Mouse (Mus musculus) ES-E14 (cell line): Measurements from ENCODE around the gene Rc3h1. TPM values are rescaled to one million over a fixed set of nuclear protein-coding genes. Genes with fewer than 3 reads are reported as not detected.
"Not testable (repeated sequence)": the region's sequence is repeated elsewhere in the genome, so short reads cannot be mapped to it uniquely, and the experiment has no call there.

ENCODE experiments used
- DNase-seq: peaks from one replicate; pipeline ENCODE4 v3.0.0-alpha.2; 2013; ENCODE audit warnings: low read depth, low spot score
- H3K27ac ChIP-seq: 2 replicates; pipeline ENCODE4 v1.5.1; 2012; ENCODE audit warnings: low read depth, mild to moderate bottlenecking, low read length, moderate library complexity, mixed read lengths; ENCODE audit not compliant: poor library complexity, insufficient read depth, severe bottlenecking
- H3K36me3 ChIP-seq: 2 replicates; pipeline ENCODE4 v1.6.1; 2012; ENCODE audit warnings: mild to moderate bottlenecking, low read length, moderate library complexity, mixed read lengths; ENCODE audit not compliant: control insufficient read depth, poor library complexity, insufficient read depth, severe bottlenecking
- H3K4me1 ChIP-seq, 2 experiments: fragments of 150-350 bp in 1 of 2; sonication (generic) in 1 of 2; 2 replicates each; pipeline ENCODE4 v1.6.1; 2012; ENCODE audit warnings: low read length in 2 of 2, mild to moderate bottlenecking in 1 of 2, mixed read lengths in 1 of 2; ENCODE audit not compliant: control insufficient read depth in 2 of 2, insufficient read depth in 2 of 2, poor library complexity in 1 of 2
- H3K4me3 ChIP-seq, 2 experiments: fragments of 150-350 bp in 1 of 2; sonication (generic) in 1 of 2; 2 replicates each; pipeline ENCODE4 v1.5.1; 2012; ENCODE audit warnings: low read length in 2 of 2, low read depth in 1 of 2, mild to moderate bottlenecking in 1 of 2, mixed read lengths in 1 of 2; ENCODE audit not compliant: insufficient read depth in 1 of 2, poor library complexity in 1 of 2, severe bottlenecking in 1 of 2
- H3K9ac ChIP-seq: 2 replicates; pipeline ENCODE4 v1.6.1; 2012; ENCODE audit warnings: low read depth, mild to moderate bottlenecking, low read length, mixed read lengths; ENCODE audit not compliant: poor library complexity, insufficient read depth, severe bottlenecking
- H3K9me3 ChIP-seq: fragments of 150-350 bp; sonication (generic); 2 replicates; pipeline ENCODE4 v1.6.1; 2012; ENCODE audit warnings: low read depth, mild to moderate bottlenecking, low read length; ENCODE audit not compliant: control insufficient read depth, insufficient read depth
- CHD2 ChIP-seq: IDR thresholded peaks from 2 replicates; pipeline ENCODE4 v1.6.1; 2014; ENCODE audit warnings: mild to moderate bottlenecking, low read depth, low read length, inconsistent platforms
- HCFC1 ChIP-seq: IDR thresholded peaks from 2 replicates; pipeline ENCODE4 v1.6.1; 2012; ENCODE audit warnings: low read length, inconsistent platforms, borderline replicate concordance; ENCODE audit not compliant: insufficient read depth
- MAFK ChIP-seq: IDR thresholded peaks from 2 replicates; pipeline ENCODE4 v1.6.1; 2014; ENCODE audit warnings: mild to moderate bottlenecking, low read depth, low read length, inconsistent platforms; ENCODE audit not compliant: insufficient read depth
- ZC3H11A ChIP-seq: IDR thresholded peaks from 2 replicates; pipeline ENCODE4 v1.6.1; 2012; ENCODE audit warnings: low read depth, mild to moderate bottlenecking, inconsistent platforms, low read length, borderline replicate concordance
- ZNF384 ChIP-seq: IDR thresholded peaks from 2 replicates; pipeline ENCODE4 v1.6.1; 2012; ENCODE audit warnings: low read depth, low read length, inconsistent platforms
- in situ Hi-C, 2 experiments: fragments of 600-800 bp; cut with MboI; formaldehyde crosslinking; loops; one replicate each; pipeline ENCODE4 v1.15.1; 2025; ENCODE audit warnings: low sequenced_read_pairs in 2 of 2, inconsistent platforms in 1 of 2; ENCODE audit not compliant: unreplicated experiment in 2 of 2
- total RNA-seq: library from RNA; depleted of rRNA; stranded (reverse); fragments of 300-350 nt; gene quantifications from 2 replicates; pipeline ENCODE4 v1.2.3, GENCODE M21; 2012

Gene Rc3h1
- total RNA-seq, 1 experiment, result 23.2 TPM

- in situ Hi-C loops, result no loop called here
Observed at GRCm38 (mm10) chr1:160980537-160981234, 74.5 kb downstream of the Rc3h1 start.

GRCm38 (mm10) chr1:160981337-160981736, 75.1 kb downstream of the Rc3h1 start:
- Histone ChIP-seq H3K36me3 (no peaks in the 10 kb centered on the region), H3K9me3 (no peaks in the 10 kb centered on the region), H3K9ac (no peak overlapping the region), H3K4me3 (no peak overlapping the region), H3K4me1 (no peaks in the 10 kb centered on the region), H3K27ac (no peak overlapping the region)
- no peak for TF ChIP-seq CHD2
- in situ Hi-C loops, result no loop called here
- no peak for DNase-seq

More at GRCm38 (mm10) chr1:160980537-160981234, 74.5 kb downstream of the Rc3h1 start:
- Histone ChIP-seq H3K4me1 (no peaks in the 10 kb centered on the region), H3K36me3 (no peaks in the 10 kb centered on the region), H3K4me3 (no peak overlapping the region), H3K9ac (no peak overlapping the region), H3K9me3 (no peaks in the 10 kb centered on the region), H3K27ac (no peak overlapping the region)
- TF ChIP-seq ZNF384 (no peak), HCFC1 (no peak), ZC3H11A (no peak), CHD2 (no peak)
- no peak for DNase-seq

GRCm38 (mm10) chr1:160982887-160983286, 76.7 kb downstream of the Rc3h1 start:
- DNase-seq, result no peak
- Histone ChIP-seq H3K4me1 (no peaks in the 10 kb centered on the region), H3K9me3 (no peaks in the 10 kb centered on the region), H3K9ac (no peak overlapping the region), H3K27ac (no peak overlapping the region), H3K36me3 (no peaks in the 10 kb centered on the region), H3K4me3 (no peak overlapping the region)
- in situ Hi-C loops, result no loop called here
- TF ChIP-seq HCFC1 (no peak), CHD2 (no peak), ZC3H11A (no peak), MAFK (no peak), ZNF384 (no peak)

- H3K9me3 ChIP-seq, H3K4me1 ChIP-seq, H3K4me3 ChIP-seq, DNase-seq, in situ Hi-C loops, H3K9ac ChIP-seq, H3K36me3 ChIP-seq, H3K27ac ChIP-seq: not testable (repeated sequence)
Observed at GRCm38 (mm10) chr1:160984731-160985130, 78.5 kb downstream of the Rc3h1 start.

GRCm38 (mm10) chr1:160985477-160985876, 79.3 kb downstream of the Rc3h1 start:
- Histone ChIP-seq H3K36me3 (no peaks in the 10 kb centered on the region), H3K4me3 (no peak overlapping the region), H3K9me3 (no peaks in the 10 kb centered on the region), H3K4me1 (no peaks in the 10 kb centered on the region), H3K9ac (no peak overlapping the region), H3K27ac (no peak overlapping the region)
- TF ChIP-seq MAFK, result no peak
- in situ Hi-C loops, result no loop called here
- DNase-seq, result no peak
